Mouse (Mus musculus) testis, adult 2 months (tissue): ENCODE data around the gene Mmrn2. TPM values are rescaled to one million over a fixed set of nuclear protein-coding genes. Genes with fewer than 3 reads are reported as not detected.

Experiments used
- H3K27ac ChIP-seq: fragments of 200-500 bp; 2 replicates; pipeline ENCODE4 v1.5.1; 2012; ENCODE audit warnings: low read depth, low read length; ENCODE audit not compliant: control insufficient read depth, insufficient read depth
- H3K27me3 ChIP-seq: fragments of 200-500 bp; 2 replicates; pipeline ENCODE4 v1.6.1; 2012; ENCODE audit warnings: mild to moderate bottlenecking, low read length, moderate library complexity; ENCODE audit not compliant: control insufficient read depth, insufficient read depth
- H3K36me3 ChIP-seq: fragments of 200-500 bp; 2 replicates; pipeline ENCODE4 v1.6.1; 2012; ENCODE audit warnings: mild to moderate bottlenecking, low read length; ENCODE audit not compliant: control insufficient read depth, insufficient read depth
- H3K4me1 ChIP-seq: fragments of 200-500 bp; 2 replicates; pipeline ENCODE4 v1.6.1; 2012; ENCODE audit warnings: low read length; ENCODE audit not compliant: control insufficient read depth, insufficient read depth
- H3K4me3 ChIP-seq: fragments of 200-500 bp; 2 replicates; pipeline ENCODE4 v1.5.1; 2012; ENCODE audit warnings: low read depth, mild to moderate bottlenecking, low read length, moderate library complexity, mixed read lengths; ENCODE audit not compliant: control insufficient read depth
- CTCF ChIP-seq: fragments of 200-500 bp; IDR thresholded peaks from 2 replicates; pipeline ENCODE4 v1.5.1; 2012; ENCODE audit warnings: low read depth, mild to moderate bottlenecking, inconsistent platforms, low read length, moderate library complexity; ENCODE audit not compliant: control insufficient read depth, insufficient read depth, insufficient replicate concordance
- POLR2A ChIP-seq: fragments of 200-500 bp; IDR thresholded peaks from 2 replicates; pipeline ENCODE4 v1.6.1; 2012; ENCODE audit warnings: low read depth, mild to moderate bottlenecking, inconsistent platforms, low read length, moderate library complexity; ENCODE audit not compliant: control insufficient read depth
- polyA plus RNA-seq: library from polyadenylated mRNA; depleted of rRNA; stranded (reverse); fragments of >200 nt; gene quantifications from 2 replicates; pipeline ENCODE4 v1.2.3, GENCODE M21; 2012; rRNA removed

Gene Mmrn2
- polyA plus RNA-seq, 1 experiment = 0.51 TPM

DNA sequence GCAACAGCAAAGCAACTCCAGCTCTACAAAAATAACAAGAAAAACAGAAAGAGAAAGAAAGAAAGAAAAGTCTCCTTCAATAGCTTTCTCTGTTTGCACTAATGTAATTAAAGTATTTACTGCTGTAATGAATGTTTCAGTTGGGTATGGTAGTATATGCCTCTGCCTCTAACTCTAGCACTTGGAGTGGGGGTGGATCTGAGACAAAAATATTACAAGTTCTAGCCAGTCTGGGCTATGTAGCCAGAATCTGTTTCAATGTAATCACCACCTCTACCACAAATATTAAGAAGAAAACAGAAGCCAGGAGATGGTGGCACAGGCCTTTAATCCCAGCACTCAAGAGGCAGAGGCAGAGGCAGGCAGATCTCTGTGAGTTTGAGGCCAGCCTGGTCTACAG, 73.1 kb downstream of the Mmrn2 start:
- H3K4me1 ChIP-seq = no peaks in the 10 kb centered on the region
- no peak overlapping the region for H3K4me3 ChIP-seq
- TF ChIP-seq POLR2A (no peak), CTCF (no peak)
- H3K27me3 ChIP-seq = no peaks in the 10 kb centered on the region
- H3K36me3 ChIP-seq = no peaks in the 10 kb centered on the region
- H3K27ac ChIP-seq = no peak overlapping the region

DNA sequence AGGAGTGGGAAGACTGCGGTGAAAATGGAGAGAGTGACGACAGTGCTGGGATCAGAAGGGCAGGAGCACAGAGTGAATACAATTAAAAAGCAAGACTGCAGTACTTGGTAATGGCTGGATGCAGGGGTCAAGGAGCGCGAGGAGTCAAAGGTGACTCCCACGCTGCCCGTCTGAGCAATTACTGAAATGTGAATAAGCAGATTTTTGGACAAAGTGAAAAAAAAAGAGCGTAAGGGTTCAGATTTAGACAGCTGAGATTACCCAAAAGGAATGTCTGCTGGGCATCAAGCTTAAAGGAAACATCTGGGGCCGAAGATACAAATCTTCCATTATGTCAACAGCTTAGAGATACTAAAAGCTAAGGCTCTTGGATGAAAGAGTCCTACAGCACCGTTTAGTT, 74.5 kb downstream of the Mmrn2 start:
- no peaks in the 10 kb centered on the region for H3K27me3 ChIP-seq
- no peaks in the 10 kb centered on the region for H3K36me3 ChIP-seq
- H3K27ac ChIP-seq = no peak overlapping the region
- no peak for TF ChIP-seq CTCF
- no peak for TF ChIP-seq POLR2A
- H3K4me1 ChIP-seq = no peaks in the 10 kb centered on the region
- H3K4me3 ChIP-seq = no peak overlapping the region

GRCm38 (mm10) chr14:34450451-34450850, 75.2 kb downstream of the Mmrn2 start:
- Histone ChIP-seq H3K4me3 (no peak overlapping the region), H3K27ac (no peak overlapping the region), H3K36me3 (no peaks in the 10 kb centered on the region), H3K27me3 (no peaks in the 10 kb centered on the region), H3K4me1 (no peaks in the 10 kb centered on the region)
- TF ChIP-seq CTCF (no peak), POLR2A (no peak)

DNA sequence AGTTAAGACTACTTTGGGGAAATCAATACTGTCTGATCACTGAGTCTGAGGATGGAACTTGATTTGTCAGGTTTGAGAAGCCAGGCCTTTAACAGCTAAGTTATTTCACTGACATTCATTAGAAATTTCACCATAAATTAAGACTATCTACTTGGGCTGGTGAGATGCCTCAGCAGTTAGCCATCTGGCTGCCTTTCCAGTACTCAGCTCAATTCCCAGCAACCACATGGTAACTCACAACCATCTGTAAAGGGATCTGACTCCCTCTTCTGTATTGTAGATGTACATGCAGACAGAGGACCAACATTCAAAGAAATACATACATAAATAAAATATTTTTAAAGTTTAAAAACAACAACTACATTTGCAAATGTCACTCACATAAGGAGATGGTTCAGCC, 76.6 kb downstream of the Mmrn2 start:
- no peaks in the 10 kb centered on the region for H3K27me3 ChIP-seq
- H3K4me3 ChIP-seq = no peak overlapping the region
- no peaks in the 10 kb centered on the region for H3K4me1 ChIP-seq
- TF ChIP-seq CTCF (no peak), POLR2A (no peak)
- no peaks in the 10 kb centered on the region for H3K36me3 ChIP-seq
- H3K27ac ChIP-seq = no peak overlapping the region

DNA sequence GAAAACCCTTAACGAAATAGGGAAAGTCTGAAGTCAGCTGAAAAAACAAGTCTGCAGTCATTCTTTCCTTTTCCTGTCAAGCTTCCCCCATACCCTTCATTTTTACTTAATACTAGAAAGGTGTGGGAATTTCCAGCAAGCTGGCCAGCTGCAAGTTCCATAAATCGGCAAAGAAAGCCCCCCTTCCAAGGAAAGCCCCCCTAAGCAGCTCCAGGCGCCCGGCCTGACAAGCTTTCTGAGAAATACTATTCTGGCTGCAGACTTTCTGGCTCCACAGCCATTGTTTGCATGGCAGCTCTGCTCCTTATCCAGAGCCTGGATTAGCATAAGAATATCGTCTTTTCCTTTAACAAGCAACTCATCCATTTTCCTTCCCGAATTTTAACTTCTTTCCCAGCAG, 78.4 kb downstream of the Mmrn2 start:
- no peak overlapping the region for H3K27ac ChIP-seq
- no peak for TF ChIP-seq CTCF
- no peak for TF ChIP-seq POLR2A
- H3K36me3 ChIP-seq = no peaks in the 10 kb centered on the region
- H3K27me3 ChIP-seq = no peaks in the 10 kb centered on the region
- no peaks in the 10 kb centered on the region for H3K4me1 ChIP-seq
- no peak overlapping the region for H3K4me3 ChIP-seq

Other genes with a start within 250 kb of the Mmrn2 start
- gene Npy4r, start 223.0 kb upstream of the Mmrn2 start, polyA plus RNA-seq = 0.05 and 0.06 TPM in 2 replicates
- gene Gprin2, start 173.8 kb upstream of the Mmrn2 start, polyA plus RNA-seq = 0.08 and 0.26 TPM in 2 replicates
- gene Syt15, start 155.9 kb upstream of the Mmrn2 start, polyA plus RNA-seq = 0.58 and 0.72 TPM in 2 replicates
- 1.3 and 1.5 TPM in 2 replicates for gene Shld2, start 65.0 kb upstream of the Mmrn2 start, polyA plus RNA-seq
- 7.1 TPM in 2 replicates for gene Glud1, start 64.7 kb upstream of the Mmrn2 start, polyA plus RNA-seq
- gene Fam25c, start 20.0 kb upstream of the Mmrn2 start, polyA plus RNA-seq = not detected in 2 replicates
- gene Sncg, start 676 bp upstream of the Mmrn2 start, polyA plus RNA-seq = 1.1 and 2.0 TPM in 2 replicates
- gene Bmpr1a, start 127.9 kb downstream of the Mmrn2 start, polyA plus RNA-seq = 3.7 and 5.9 TPM in 2 replicates
- 0.14 TPM in 1 of 2 replicates, not detected in the other for gene 9230112D13Rik, start 147.3 kb downstream of the Mmrn2 start, polyA plus RNA-seq
- 0.54 and 0.99 TPM in 2 replicates for gene Ldb3, start 213.2 kb downstream of the Mmrn2 start, polyA plus RNA-seq
- gene Opn4, start 224.7 kb downstream of the Mmrn2 start, polyA plus RNA-seq = 0.14 and 0.26 TPM in 2 replicates